Mouse (Mus musculus): ENCODE measurements at regions not wholly inside any gene's neighbourhood (a gene's known extent, or its start where the extent isn't known, plus 50 kb on each side); places are given as distances from the start of the nearest gene placed in this dataset.

DNA sequence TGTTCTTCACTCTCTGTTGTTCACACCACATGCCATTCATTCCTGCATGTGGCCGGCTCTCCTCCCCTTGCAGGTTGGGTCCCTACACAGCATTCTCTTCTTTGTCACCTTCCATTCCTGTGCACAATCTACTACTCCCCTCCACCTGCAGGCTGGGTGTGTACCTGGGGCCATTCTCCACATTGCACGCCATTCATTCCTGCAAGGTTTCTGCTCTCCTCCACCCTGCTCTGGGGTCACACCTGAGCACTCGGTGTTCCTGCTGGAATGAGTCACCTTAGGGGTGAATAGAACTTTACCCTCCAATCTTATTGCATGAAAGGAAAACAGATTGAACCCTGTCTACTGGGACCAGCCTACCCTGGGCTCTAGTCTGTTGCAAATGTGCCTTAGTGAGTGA lies 72.7 kb upstream of the Id2 start:
- DNase-seq: no peak

DNA sequence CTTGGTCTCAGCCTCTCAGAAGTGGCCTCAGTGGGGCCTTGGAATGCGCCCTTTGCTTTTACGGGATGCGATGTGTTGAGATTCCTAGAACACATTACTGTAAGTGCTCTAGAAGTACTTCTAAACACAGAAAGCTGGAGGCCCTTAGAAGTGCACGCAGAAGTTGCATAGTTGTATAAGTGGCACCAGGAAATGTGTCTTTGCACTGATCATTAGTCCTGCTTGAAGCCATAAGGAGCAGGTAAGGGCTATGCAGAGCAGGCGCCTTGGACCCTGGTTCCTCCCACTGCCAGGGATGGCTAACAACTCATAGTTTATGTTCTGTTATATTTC lies 71.2 kb upstream of the Id2 start:
- DNase-seq: no peak

DNA sequence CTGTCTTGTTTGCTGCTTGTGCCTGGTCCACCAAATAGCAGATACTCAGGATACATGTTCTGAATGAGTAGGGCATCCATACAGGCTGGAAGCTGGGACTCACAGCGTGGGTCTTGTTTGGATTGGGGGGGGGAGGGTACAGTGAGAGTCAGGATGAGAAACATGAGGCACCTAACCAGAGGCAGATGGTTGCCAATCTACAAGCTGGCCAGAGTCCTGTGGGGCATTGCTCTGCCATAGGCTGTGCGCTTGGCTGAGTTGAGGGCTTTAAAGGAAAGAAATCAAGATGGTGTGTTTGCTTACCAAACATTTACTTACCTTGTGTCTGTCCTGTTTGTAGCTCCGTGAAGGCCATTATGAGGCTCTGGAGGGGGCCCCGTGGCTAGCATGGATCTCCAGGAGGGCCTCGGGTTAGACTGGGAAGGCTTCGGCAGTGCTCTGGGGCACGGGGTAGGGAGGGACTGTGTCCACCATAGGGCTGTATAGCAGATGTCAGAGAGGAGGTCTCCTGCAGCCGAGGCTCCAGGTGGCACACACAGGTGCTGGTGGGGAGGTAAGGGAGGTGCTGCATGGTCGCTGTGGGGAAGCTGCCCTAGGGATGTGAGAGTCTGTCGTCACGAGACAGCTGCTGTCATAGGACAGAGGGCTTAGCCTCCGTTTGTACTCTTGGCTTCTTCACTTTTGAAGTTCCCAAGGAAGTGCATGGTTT lies 70.7 kb upstream of the Id2 start:
- no peak for DNase-seq

- no peak for DNase-seq
Measured at GRCm38 (mm10) chr12:25166525-25166924, 69.6 kb upstream of the Id2 start.

- peak; percentile 48 for DNase-seq
Measured at GRCm38 (mm10) chr12:25165650-25166049, 68.7 kb upstream of the Id2 start.

DNA sequence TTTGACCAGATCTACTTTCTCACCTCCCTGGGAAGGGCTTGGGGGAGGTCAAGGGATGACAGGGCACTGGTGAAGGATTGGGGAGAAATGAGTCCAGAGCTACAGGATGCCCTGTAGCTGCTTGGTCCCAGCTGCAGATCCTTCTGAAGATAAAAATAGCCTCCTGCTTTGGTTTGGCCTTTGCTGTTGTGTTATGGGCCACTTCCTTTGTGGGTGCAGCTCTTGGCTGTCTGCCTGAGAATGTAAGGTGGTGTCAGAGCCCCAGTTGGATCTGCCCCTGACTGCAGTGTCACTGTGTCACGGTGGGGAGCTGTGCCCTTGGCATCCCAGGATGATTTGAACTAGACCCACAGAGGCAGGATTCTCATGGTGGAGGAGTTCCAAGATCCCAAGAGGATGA lies 67.8 kb upstream of the Id2 start:
- DNase-seq: no peak

DNA sequence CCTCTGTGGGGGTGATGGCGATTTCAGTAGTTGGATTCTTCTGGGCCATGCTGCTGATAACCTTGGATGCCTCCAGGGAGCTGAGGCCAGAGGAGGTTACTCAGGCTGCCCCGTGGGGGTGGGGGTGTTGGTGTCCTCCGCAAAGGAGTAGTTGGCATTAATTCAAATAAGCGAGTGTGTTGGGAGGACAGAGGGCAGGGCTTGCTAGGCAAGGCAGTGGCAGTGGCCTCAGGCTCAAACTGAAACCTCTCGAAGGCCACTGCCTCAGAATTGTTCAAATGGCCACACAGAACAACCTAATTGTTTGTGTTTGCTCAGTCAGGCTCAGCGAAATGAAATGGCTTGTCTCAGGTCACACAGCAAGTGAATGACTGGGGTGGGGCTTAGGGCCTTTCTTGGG lies 66.6 kb upstream of the Id2 start:
- DNase-seq: peak; percentile 56

GRCm38 (mm10) chr12:25162843-25163242 lies 65.9 kb upstream of the Id2 start:
- no peak for DNase-seq

GRCm38 (mm10) chr12:25161939-25162338 lies 65.0 kb upstream of the Id2 start:
- DNase-seq: no peak

GRCm38 (mm10) chr12:25160990-25161843 lies 64.3 kb upstream of the Id2 start:
- peak; percentile 52 for DNase-seq

- DNase-seq: no peak
Measured at GRCm38 (mm10) chr12:25159091-25159490, 62.2 kb upstream of the Id2 start.

- DNase-seq: no peak
Measured at GRCm38 (mm10) chr12:25157238-25157637, 60.3 kb upstream of the Id2 start.

DNA sequence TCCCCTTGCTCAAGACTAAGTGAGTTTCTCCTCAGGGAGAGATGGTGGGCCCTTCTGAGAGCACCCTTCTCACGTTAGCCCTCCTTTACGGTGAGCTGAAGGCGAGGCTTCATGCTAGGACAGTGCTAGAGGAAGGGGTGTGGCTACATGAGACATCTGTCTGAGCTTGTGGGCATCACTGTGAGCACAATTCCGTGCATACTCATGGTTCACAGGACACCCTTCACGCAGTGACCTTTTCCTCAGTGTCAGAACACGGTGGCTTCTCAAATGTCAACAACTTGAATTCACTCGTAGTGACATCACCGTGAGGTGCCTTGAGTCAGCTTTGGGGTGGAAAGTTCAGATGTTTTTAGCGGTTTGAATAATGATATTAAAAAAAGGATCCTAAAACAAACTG lies 58.5 kb upstream of the Id2 start:
- no peak for DNase-seq

DNA sequence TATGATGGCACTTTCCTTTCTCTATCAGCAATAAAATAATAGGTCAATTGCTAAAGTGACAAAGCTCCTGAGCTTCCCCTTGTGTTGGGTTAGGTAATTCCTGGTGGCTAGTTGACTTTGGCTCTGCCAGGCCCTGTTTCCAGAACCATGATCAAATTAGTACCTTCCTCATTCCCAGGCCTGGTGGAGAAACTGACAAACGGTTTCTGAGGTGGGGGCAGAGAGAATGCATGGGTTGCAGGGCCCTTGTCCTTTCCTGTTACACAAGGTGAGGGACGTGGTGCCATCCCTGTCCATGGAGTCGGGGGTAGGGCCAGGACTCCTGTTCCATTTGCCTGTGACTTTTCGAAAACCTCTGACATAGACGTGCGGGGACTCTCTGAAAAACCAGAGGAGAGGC lies 51.2 kb upstream of the Id2 start:
- no peak for DNase-seq

Measured in kidney, adult 18-20 months (tissue).